Mouse (Mus musculus) macrophage (primary cell): ENCODE data around the gene Asap2. TPM values are rescaled to one million over a fixed set of nuclear protein-coding genes. Genes with fewer than 3 reads are reported as not detected.

ENCODE experiments used
- H3K27ac ChIP-seq: fragments of 350-480 bp; formaldehyde crosslinking; 2 replicates; pipeline ENCODE4 v1.9.0; 2021
- H3K36me3 ChIP-seq: fragments of 350-480 bp; formaldehyde crosslinking; 2 replicates; pipeline ENCODE4 v1.9.0; 2021; ENCODE audit errors: inconsistent target
- H3K4me3 ChIP-seq: fragments of 350-480 bp; formaldehyde crosslinking; 2 replicates; pipeline ENCODE4 v1.9.0; 2021; ENCODE audit errors: inconsistent target
- H3K79me2 ChIP-seq: fragments of 350-480 bp; formaldehyde crosslinking; 2 replicates; pipeline ENCODE4 v1.9.0; 2021; ENCODE audit errors: inconsistent target
- WGBS: methylation state at CpG from one replicate; pipeline ENCODE4 v1.1.7; 2026; ENCODE audit warnings: inconsistent platforms; ENCODE audit not compliant: missing documents; 5-methylcytosine and 5-hydroxymethylcytosine counted together
- polyA plus RNA-seq: library from polyadenylated mRNA; stranded (reverse); fragments of 250-400 nt; gene quantifications from 3 replicates; pipeline ENCODE4 v1.2.4, GENCODE M21; 2018; ENCODE audit warnings: inconsistent platforms

The Asap2 gene
- polyA plus RNA-seq, 1 experiment from 2014 or later = 0.90 TPM

DNA sequence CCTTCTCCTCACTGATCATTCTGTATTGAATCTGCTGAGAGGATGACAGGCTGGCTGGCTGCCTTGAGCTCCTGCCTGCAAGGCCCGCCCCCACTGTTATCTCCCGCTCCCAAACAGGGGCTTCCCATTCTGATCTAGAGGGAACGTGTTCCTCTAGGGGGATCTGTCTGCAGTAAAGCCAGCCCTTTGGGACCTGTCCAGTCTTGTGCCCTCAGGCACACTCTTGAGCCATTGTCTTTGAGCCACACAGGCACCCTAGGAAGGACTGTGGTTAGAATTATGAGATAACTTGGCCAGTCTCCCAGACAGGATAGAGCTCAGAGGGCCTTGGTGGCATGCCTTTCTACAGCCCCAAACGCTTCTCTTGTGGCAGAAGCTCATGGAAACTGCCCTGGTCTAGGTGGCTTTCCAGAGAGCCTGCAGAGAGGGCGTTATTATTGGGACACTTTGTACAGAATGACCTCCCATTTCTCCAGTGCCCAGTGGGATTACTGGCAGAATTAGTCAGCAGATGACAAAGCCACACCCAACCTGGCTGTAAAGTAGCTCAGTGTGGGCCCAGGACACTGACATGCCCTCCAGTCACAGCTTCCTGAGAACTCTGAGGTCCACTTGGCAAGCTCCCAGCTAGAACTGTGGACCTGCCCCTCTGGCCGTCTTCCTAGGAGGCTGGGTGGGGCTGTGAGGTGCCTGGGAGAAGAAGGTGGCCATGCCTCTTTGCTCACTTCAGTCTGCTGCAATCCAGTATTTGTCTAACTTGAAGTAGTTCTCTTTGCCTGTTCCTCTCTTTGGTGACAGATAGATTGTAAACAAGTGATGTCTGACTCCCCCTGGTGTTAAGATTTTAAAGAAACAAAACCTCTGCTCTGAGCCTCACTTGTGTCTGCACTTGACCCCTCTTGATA is 237.1 kb downstream of the Asap2 start:
- no peaks in the 10 kb centered on the region for H3K79me2 ChIP-seq
- WGBS = 28% methylated on average over 6 of the region's 6 CpGs
- no peak overlapping the region for H3K4me3 ChIP-seq
- no peaks in the 10 kb centered on the region for H3K36me3 ChIP-seq
- no peak overlapping the region for H3K27ac ChIP-seq

DNA sequence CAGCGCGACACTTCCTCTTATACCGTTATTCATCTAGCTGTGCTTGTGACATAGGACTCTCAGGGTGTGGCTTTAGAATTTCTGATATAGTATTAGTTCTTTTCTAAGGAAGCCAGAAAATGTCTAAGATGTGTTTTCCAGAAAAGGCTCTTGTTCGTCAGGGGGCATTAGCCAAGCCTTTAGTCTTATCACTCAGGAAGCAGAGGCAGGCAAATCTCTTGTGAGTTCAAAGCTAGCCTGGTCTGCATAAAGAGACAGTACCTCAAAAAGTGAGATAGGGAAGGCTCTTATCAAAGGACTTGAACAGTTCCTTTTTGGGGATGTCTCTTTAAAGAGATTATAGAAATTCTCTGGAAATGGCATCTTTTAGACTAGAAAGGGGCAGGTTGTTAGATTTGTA is 238.4 kb downstream of the Asap2 start:
- no peak overlapping the region for H3K27ac ChIP-seq
- WGBS = 57% methylated on average over 4 of the region's 4 CpGs
- H3K4me3 ChIP-seq = no peak overlapping the region
- no peaks in the 10 kb centered on the region for H3K36me3 ChIP-seq
- no peaks in the 10 kb centered on the region for H3K79me2 ChIP-seq

DNA sequence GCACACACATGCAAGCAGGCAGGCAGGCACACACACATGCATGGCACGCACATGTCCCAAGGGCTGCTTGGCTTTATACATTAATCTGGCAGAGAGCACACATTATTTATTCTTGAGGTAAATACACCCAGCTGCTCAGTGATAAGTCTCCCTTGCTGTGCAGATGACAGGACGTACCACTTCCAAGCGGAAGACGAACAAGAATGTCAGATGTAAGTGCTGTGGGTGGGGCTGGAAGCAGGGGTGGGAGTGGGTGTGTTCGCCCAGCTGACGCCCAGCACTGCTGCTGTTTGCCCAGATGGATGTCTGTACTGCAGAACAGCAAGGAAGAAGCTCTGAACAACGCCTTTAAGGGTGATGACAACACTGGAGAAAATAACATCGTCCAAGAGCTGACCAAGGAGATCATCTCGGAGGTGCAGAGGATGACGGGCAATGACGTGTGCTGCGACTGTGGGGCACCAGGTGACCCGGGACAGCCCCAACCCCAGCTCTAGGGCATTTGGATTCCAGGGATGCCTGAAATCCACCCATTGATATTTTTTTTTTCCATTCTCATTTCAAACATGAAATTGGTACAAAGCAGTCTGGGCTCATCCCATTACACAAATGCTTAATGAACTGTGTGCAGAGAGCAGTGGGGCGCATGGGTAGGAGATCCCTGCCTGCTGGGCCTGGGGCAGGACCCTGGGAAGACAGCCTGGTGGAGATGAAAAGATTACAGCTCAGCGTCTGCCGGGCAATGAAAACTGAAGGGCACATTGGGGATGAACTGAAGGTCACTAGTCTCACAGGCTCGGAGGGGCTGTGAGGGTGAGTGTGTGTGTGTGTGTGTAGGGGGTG is 239.0 kb downstream of the Asap2 start:
- Histone ChIP-seq H3K4me3 (no peak overlapping the region), H3K36me3 (no peaks in the 10 kb centered on the region), H3K79me2 (no peaks in the 10 kb centered on the region), H3K27ac (no peak overlapping the region)
- WGBS = 96% methylated on average over 17 of the region's 17 CpGs

DNA sequence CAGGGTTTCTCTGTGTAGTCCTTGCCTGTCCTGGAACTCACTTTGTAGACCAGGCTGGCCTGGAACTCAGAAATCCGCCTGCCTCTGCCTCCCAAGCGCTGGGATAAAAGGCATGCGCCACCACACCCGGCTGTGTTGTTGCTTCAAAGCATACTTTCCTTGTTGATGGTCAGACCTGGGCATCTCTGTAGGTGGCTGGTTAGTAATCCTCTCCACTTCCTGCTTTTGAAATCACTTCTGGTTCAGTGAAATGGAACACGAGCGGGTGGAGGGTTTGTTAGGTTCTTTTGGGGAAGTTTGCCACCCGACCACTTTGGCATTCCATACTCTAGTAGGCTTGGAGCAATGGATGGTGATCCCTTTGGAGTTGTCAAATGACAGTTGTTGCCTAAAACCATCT is 243.5 kb downstream of the Asap2 start:
- Histone ChIP-seq H3K4me3 (no peak overlapping the region), H3K27ac (no peak overlapping the region), H3K36me3 (no peaks in the 10 kb centered on the region), H3K79me2 (no peaks in the 10 kb centered on the region)
- WGBS = 56% methylated on average over 7 of the region's 7 CpGs

DNA sequence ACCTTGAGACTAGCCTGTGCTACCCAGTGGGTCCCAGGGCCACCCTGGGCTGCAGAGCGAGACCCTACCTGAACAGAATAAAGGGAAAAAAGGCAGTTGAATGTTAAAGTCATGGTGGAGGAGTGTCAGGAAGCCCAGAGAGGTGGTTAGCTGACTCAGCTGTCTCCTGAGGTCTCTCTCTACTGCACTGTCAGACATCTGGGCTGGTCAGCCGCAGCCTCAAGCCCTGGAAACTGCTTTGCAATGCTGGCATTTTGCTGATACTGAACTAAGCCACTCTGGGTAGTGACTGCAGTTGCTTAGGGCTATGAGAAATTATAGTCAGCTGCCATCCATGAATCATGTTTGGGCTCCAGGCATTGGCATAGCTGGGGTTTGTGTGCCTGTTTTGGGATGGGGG is 244.3 kb downstream of the Asap2 start:
- Histone ChIP-seq H3K4me3 (no peak overlapping the region), H3K27ac (peak overlapping the region; percentile 38), H3K79me2 (no peaks in the 10 kb centered on the region), H3K36me3 (no peaks in the 10 kb centered on the region)
- 53% methylated on average over 2 of the region's 2 CpGs for WGBS

DNA sequence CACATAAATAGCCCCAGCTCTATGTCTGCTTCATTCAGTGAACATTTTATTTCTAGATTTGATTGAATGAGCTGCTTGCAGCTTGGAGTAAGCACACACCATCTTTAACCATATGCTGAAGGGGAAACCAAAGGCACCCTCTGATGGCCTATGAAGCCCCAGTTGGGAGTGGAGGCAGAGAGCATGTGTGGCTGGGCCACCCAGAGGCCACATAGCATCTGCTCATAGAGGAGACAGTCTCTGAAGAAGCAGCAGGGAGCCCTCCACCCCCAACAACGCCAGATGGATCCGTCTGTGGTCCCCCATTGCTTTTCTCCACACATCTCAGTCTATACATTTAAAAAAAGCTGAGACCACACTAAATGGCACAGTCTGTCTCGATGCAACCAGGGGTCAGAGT is 251.7 kb downstream of the Asap2 start:
- H3K79me2 ChIP-seq = no peaks in the 10 kb centered on the region
- H3K4me3 ChIP-seq = no peak overlapping the region
- H3K27ac ChIP-seq = no peak overlapping the region
- H3K36me3 ChIP-seq = no peaks in the 10 kb centered on the region
- 95% methylated on average over 3 of the region's 3 CpGs for WGBS

DNA sequence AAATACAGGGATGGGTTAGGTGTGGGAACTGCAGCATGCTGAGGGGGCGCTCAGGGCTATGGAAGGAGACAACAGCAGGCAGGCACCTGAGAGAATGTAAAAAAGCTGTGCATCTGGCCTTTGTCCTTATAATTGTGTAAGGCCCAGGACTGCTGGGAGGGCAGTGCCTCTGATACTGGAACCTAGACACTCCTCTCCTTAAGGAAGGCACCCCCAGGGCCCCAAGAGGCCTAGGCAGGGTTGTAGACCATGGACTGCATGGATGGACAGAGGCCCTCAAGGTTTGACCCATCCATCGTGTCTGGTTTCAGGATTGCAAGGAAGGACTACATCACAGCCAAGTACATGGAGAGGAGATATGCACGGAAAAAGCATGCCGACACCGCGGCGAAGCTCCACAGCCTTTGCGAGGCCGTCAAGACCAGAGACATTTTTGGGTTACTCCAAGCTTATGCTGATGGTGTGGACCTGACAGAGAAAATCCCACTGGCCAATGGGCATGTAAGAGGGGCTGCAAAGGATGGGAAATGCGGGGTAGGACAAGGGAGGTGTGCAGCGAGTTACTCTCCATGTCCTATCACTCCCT is 254.2 kb downstream of the Asap2 start:
- H3K79me2 ChIP-seq = no peaks in the 10 kb centered on the region
- no peak overlapping the region for H3K27ac ChIP-seq
- no peaks in the 10 kb centered on the region for H3K36me3 ChIP-seq
- 93% methylated on average over 11 of the region's 11 CpGs for WGBS
- H3K4me3 ChIP-seq = no peak overlapping the region

DNA sequence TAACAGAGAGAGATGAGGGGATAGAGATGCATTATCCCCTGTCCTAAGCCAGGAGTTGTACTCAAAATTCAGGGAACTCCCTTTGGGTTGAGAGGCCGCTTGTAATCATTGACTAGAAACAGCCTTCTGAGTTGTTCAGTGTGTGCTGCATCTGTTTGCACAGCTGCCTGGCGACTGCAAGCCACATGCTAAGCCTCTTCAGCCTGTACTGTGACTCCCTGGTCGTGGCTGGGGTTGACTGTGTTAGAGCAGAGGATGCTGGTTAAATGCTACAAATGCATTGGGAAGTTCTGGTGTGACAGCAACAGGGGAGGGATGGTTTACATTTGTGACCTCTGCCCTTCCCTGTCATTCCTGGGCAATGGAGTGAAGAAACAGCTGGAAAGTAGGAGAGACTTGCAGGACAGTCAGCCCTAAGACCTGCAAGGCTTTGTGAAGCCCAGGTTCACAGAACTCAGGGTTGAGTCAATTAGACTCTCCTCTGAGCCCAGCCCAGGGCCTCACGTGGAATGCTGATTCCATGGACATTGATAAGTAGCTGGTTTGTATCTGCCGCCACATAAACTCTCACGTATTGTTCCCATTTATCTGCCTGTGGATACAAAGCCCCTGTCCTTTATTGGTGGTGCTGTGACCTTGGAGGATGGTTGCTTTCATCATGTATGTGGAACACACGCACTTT is 257.6 kb downstream of the Asap2 start:
- Histone ChIP-seq H3K27ac (no peak overlapping the region), H3K36me3 (no peaks in the 10 kb centered on the region), H3K79me2 (no peaks in the 10 kb centered on the region), H3K4me3 (no peak overlapping the region)
- 87% methylated on average over 6 of the region's 7 CpGs for WGBS

DNA sequence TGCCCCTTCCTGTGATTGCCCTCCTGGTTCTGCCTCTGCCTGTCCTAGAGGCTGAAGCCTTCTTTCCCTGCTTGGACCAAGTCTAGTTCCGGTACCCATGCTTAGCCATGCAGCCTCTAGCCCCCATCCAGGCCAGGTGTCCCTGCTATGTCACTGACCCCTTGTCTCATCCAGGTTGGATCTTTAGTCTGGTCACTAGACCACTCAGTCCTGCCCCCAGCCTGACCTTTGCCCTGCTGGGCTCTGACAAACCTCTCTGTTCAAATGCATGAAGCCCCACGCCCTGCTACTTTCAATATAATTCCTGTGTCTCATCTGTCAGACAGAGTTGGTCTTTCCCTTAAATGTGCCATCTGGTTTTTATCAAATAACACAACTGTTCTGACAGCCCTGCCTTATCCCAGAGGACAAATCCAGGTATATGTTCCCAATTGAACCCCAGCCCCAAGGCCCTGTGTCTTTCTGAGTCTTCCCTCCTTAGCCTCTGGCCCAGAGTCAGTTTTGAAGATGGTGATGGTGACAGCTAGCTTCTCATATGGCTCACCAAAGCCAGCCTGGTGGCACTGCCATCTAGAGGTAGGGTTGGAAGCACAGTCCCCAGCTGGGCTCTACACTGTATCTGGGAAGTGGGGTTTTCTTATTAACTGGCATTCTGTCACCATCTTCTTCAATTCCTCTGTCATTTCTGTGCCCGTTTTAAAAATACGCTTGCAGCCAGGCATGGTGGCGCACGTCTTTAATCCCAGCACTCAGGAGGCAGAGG is 270.4 kb downstream of the Asap2 start:
- Histone ChIP-seq H3K27ac (no peak overlapping the region), H3K79me2 (no peaks in the 10 kb centered on the region), H3K4me3 (no peak overlapping the region), H3K36me3 (no peaks in the 10 kb centered on the region)
- WGBS = 95% methylated on average over 6 of the region's 6 CpGs

DNA sequence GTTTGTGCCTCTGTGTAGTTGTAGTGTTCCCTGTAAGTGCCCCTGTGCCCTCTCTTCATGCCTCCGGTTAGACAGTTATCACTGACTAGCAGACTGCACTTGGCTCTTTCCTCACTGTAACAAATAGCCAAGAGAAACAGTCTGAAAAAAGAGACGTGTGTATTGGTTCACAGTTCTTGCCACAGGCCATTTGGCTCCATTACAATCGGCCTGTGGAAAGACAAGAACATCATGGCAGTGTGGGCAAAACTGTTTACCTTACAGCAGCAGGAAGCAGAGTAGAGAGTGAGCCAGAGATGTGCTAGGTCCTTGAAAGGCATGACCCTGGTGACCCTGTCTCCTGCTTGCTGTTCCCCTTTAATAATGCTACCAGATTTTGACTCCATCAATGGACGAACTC is 271.3 kb downstream of the Asap2 start:
- Histone ChIP-seq H3K36me3 (no peaks in the 10 kb centered on the region), H3K79me2 (no peaks in the 10 kb centered on the region), H3K27ac (no peak overlapping the region), H3K4me3 (no peak overlapping the region)
- WGBS = 91% methylated on average over 4 of the region's 4 CpGs

DNA sequence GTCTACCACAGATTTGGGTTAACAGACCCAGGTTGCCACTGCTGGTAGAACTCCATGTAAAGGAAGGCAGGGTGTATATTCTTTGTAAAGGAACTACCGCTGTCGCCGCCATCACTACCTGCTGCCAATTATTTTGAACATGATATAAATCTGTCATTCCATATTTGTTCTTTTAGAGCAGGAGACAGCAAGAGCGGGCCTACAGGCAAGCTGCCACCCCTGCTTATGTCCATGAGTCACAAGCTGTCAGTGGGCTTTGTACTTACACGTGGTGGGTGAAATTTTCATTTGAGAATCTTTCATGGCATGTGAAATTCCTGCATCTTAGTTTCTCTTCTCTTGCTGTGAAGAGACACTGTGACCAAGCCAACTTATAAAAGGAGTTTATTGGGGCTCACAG is 273.0 kb downstream of the Asap2 start:
- no peaks in the 10 kb centered on the region for H3K36me3 ChIP-seq
- WGBS = 90% methylated on average over 5 of the region's 5 CpGs
- no peak overlapping the region for H3K4me3 ChIP-seq

DNA sequence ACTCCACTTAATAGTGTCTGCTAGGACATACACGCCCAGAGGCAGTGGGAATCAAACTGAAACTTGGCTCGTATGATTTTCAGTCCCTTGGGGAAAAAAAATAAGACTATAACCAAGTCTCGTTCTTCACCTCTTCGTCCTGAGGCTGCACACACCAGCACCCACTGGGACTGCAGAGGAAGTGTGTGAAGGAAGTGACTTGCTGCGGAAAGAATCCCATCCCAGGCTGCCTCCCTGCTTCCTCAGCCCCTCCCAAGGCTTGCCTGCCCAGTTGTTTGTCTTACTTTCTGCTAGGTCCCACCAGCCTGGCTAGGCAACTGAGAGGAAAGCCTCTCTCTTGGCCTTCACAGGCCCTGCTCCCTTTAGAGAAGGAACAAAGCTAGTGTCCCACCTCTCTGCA is 274.0 kb downstream of the Asap2 start:
- H3K27ac ChIP-seq = peak overlapping the region; percentile 49
- no peak overlapping the region for H3K4me3 ChIP-seq
- no peaks in the 10 kb centered on the region for H3K79me2 ChIP-seq
- H3K36me3 ChIP-seq = no peaks in the 10 kb centered on the region
- 17% methylated on average over 5 of the region's 5 CpGs for WGBS

More for the DNA sequence above, 273.0 kb downstream of the Asap2 start:
- no peak overlapping the region for H3K27ac ChIP-seq
- no peaks in the 10 kb centered on the region for H3K79me2 ChIP-seq

DNA sequence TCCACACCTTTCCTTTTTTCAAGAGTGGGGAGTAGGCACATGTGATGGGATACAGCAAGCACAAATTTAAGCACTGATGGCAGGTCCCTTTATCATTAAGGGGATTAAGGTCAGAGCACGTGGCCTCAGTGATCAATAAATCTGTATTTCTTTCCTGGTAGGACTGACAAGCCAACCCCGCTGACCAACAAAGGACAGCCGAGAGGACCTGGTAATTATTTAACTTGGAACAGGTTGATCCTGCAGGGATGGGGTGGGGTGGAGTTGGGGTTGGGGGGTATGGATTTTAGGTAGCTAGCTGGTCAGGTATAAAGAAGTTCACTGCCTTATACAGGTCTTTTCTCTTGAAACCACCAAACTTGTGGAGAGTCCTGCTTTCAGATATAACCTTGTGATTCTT is 274.7 kb downstream of the Asap2 start:
- Histone ChIP-seq H3K4me3 (no peak overlapping the region), H3K36me3 (peaks cover 5% of the 10 kb centered on the region; the same call in 1 of the 2 replicates), H3K27ac (no peak overlapping the region; the same call in 1 of the 2 replicates), H3K79me2 (no peaks in the 10 kb centered on the region)
- 96% methylated on average over 3 of the region's 3 CpGs for WGBS

DNA sequence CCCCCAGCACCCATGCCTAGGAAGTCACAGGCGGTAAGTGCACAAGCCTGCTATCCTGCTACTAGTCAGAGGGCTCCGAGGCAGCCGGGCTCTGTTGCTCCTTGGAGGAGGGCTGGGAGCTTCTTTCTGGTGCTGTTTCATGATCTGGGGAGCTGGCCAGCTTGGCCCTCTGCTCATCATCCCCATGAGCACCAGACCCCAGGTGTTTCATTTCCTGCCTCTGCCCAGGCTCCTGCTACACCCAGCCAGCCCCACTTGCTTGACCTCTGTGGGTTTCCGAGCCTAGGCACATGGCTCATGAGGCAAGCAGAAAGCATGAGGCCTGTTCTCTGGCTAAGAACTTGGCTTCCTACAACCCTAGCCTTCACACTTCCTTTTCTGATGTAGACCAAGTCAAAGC is 275.2 kb downstream of the Asap2 start:
- WGBS = 100% methylated on average over 4 of the region's 4 CpGs
- Histone ChIP-seq H3K4me3 (no peak overlapping the region), H3K27ac (no peak overlapping the region), H3K79me2 (no peaks in the 10 kb centered on the region), H3K36me3 (peaks cover 10% of the 10 kb centered on the region; the same call in 1 of the 2 replicates)
